In the genomic region with DNA sequence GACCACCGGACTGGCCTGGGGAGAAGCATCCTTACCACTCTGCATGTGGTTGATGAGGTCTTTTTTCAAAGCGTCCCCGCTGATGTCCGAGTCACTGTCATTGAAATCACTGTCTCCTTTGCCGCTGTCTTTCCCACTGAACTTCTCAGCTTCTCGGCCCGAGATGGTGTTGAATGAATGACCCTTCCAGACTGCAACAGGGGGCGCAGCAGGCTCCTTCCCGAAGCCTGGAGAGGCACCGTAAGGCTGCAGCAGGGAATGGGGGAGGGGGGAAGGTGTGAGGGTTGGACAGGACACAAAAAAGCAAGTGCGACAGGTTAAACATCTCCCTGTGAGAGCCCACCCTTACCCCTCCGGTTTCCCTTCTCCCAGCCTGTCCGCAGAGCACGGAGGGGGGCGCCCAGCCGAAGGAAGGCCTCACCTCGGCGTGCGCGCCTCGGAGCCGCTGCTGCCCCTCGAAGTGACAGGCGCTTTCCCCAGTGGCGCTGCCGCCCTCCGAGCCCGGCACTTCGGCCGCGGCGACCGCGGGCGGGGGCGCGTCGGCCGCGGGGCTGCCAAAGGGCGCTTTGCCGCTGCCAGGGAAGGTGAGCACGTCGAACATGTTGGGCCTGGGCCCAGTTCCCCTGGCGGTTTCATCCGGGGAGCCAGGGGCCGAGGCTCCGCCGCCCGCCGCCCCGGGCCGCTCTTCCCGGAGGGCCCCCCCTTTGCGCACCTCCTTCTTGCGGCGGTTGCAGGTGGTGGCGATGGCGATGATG, we compare ENCODE assay signal across 9 mouse cellular contexts. TPM values are rescaled to one million over a fixed set of nuclear protein-coding genes. Genes with fewer than 3 reads are reported as not detected.
DNase-seq lines count a peak whose midpoint lies in the region; ATAC-seq and TF ChIP-seq lines count a peak whose summit lies in the region.
"Had no signal": no experiment of that assay in that cellular context is flagged by ENCODE, and none has a peak within 500 bp of the region (broad histone marks: within the 10 kb centered on the region; RNA-seq: fewer than 3 reads in every experiment).

No protein-coding gene starts in this region.

- no peak for TF ChIP-seq CTCF in lung, embryonic 14.5 days (IDR thresholded peaks at IDR 0.05; ENCODE audit: low read depth)
- no peak for TF ChIP-seq CTCF in olfactory bulb, adult 2 months (IDR thresholded peaks at IDR 0.05; ENCODE audit: insufficient read depth, low read depth, low read length)

- no peak for DNase-seq in lung, embryonic 14.5 days
- no peak for DNase-seq in lung, postnatal 14 days
- DNase-seq in B cell, adult 2 months, result no peak
- DNase-seq in left cerebral cortex, postnatal 4 days, result no peak
- no peak for DNase-seq in spleen, postnatal 14 days (ENCODE audit: low spot score in 2 of 2)

- H3K4me1 ChIP-seq in lung, embryonic 14.5 days (ENCODE audit: insufficient read depth), result peaks cover 5% of the 10 kb centered on the region; the same call in 1 of the 2 replicates
- H3K4me1 ChIP-seq in embryonic facial prominence, embryonic 13.5 days, result peaks cover 44% of the 10 kb centered on the region
- H3K4me1 ChIP-seq in intestine, embryonic 15.5 days (replicated peaks), result peaks cover 32% of the 10 kb centered on the region
- H3K4me1 ChIP-seq in olfactory bulb, adult 2 months (ENCODE audit: control insufficient read depth, insufficient read depth, low read length), result peaks cover 26% of the 10 kb centered on the region

- H3K27ac ChIP-seq in lung, embryonic 14.5 days (ENCODE audit: low read depth), result no peak overlapping the region
- H3K27ac ChIP-seq in embryonic facial prominence, embryonic 13.5 days, result no peak overlapping the region
- no peak overlapping the region for H3K27ac ChIP-seq in intestine, embryonic 15.5 days
- H3K27ac ChIP-seq in olfactory bulb, adult 2 months (ENCODE audit: insufficient read depth, low read depth, low read length), result no peak overlapping the region

- no peak overlapping the region for H3K9ac ChIP-seq in lung, embryonic 14.5 days
- H3K9ac ChIP-seq in embryonic facial prominence, embryonic 13.5 days, result no peak overlapping the region
- no peak overlapping the region for H3K9ac ChIP-seq in intestine, embryonic 15.5 days

- ATAC-seq in lung, embryonic 14.5 days (ENCODE audit: insufficient read depth), result no peak
- ATAC-seq in embryonic facial prominence, embryonic 13.5 days (ENCODE audit: insufficient number of reproducible peaks, insufficient read depth, low FRiP score, low TSS enrichment, low read depth), result no peak
- ATAC-seq in intestine, embryonic 15.5 days, result no peak

- intact Hi-C loops in left cerebral cortex, postnatal 4 days (cut with DNase I), result loop anchor here (2.0 to 5.0 kb wide), 2 partner anchors 149 to 444 kb away; no protein-coding TSS in a partner anchor

- WGBS in lung, embryonic 14.5 days, result 1% methylated on average over 49 of the region's 59 CpGs
- WGBS in embryonic facial prominence, embryonic 13.5 days, result 2% methylated on average over 55 of the region's 59 CpGs
- 2% methylated on average over 59 of the region's 59 CpGs for WGBS in intestine, embryonic 15.5 days
- 3% methylated on average over 53 of the region's 59 CpGs for WGBS in olfactory bulb, adult 2 months

- peaks cover 62% of the 10 kb centered on the region for H3K27me3 ChIP-seq in lung, embryonic 14.5 days (ENCODE audit: insufficient read depth, low read length)
- H3K27me3 ChIP-seq in embryonic facial prominence, embryonic 13.5 days, result peaks cover 81% of the 10 kb centered on the region
- peaks cover 66% of the 10 kb centered on the region for H3K27me3 ChIP-seq in intestine, embryonic 15.5 days (replicated peaks)

- TF ChIP-seq POLR2A in olfactory bulb, adult 2 months (IDR thresholded peaks at IDR 0.05; ENCODE audit: insufficient read depth, low read depth, low read length), result no peak

- H3K4me3 ChIP-seq in lung, embryonic 14.5 days (ENCODE audit: low read depth, low read length), result peak overlapping the region; percentile 19
- H3K4me3 ChIP-seq in embryonic facial prominence, embryonic 13.5 days, result peak overlapping the region; percentile 46
- peak overlapping the region; percentile 32 for H3K4me3 ChIP-seq in intestine, embryonic 15.5 days (replicated peaks)
- peak overlapping the region; percentile 57 for H3K4me3 ChIP-seq in olfactory bulb, adult 2 months (ENCODE audit: insufficient read depth, low read depth, low read length)

- peak overlapping the region; percentile 42 for H3K4me2 ChIP-seq in lung, embryonic 14.5 days
- peak overlapping the region; percentile 73 for H3K4me2 ChIP-seq in embryonic facial prominence, embryonic 13.5 days
- H3K4me2 ChIP-seq in intestine, embryonic 15.5 days (replicated peaks), result peak overlapping the region; percentile 71

- H3K9me3 ChIP-seq in lung, embryonic 14.5 days (ENCODE audit: low read depth, low read length), result no peaks in the 10 kb centered on the region
- no peaks in the 10 kb centered on the region for H3K9me3 ChIP-seq in embryonic facial prominence, embryonic 13.5 days
- no peaks in the 10 kb centered on the region for H3K9me3 ChIP-seq in intestine, embryonic 15.5 days

- no peaks in the 10 kb centered on the region for H3K36me3 ChIP-seq in lung, embryonic 14.5 days (ENCODE audit: insufficient read depth)
- H3K36me3 ChIP-seq in embryonic facial prominence, embryonic 13.5 days, result no peaks in the 10 kb centered on the region
- H3K36me3 ChIP-seq in intestine, embryonic 15.5 days, result no peaks in the 10 kb centered on the region

RNA-seq across cellular contexts. Expression of a gene that starts 2.9 kb away (rescaled TPM):
- polyA plus RNA-seq in lung, embryonic 14.5 days (2014; fragmentation: Nextera tagmentation; extraction: Ambion mirVana), result 0.08 and 0.14 TPM in 2 replicates
- polyA plus RNA-seq in embryonic facial prominence, embryonic 13.5 days (2015; fragmentation: Nextera tagmentation; extraction: Ambion mirVana), result 4.1 and 4.7 TPM in 2 replicates
- 0.85 and 1.0 TPM in 2 replicates for polyA plus RNA-seq in intestine, embryonic 15.5 days (2015; fragmentation: Nextera tagmentation; extraction: Ambion mirVana)
- not detected in 2 replicates for polyA plus RNA-seq in olfactory bulb, adult 2 months (2012; ENCODE audit: insufficient read depth, insufficient read length, low replicate concordance, missing spikeins)
- total RNA-seq in left cerebral cortex, postnatal 4 days (2021), result 10 to 100 TPM; 77.9 to 83.4 TPM
- total RNA-seq: liver, adult 2 months had no signal
- polyA plus RNA-seq: liver, adult 2 months had no signal
